Mouse (Mus musculus) forebrain, embryonic 14.5 days (tissue): ENCODE measurements around the gene Zrsr1. TPM values are rescaled to one million over a fixed set of nuclear protein-coding genes. Genes with fewer than 3 reads are reported as not detected.
A peak's percentile ranks its signal among the peaks of the same experiment; 100 is the strongest.

Experiments
- ATAC-seq: fragments of 200-750 bp; cut with Nextera tagmentation; 2 replicates; pipeline ENCODE4 v1.8.0; 2017; ENCODE audit warnings: mild to moderate bottlenecking, moderate library complexity
- DNase-seq: peaks from one replicate; pipeline ENCODE4 v3.0.0-alpha.2; 2015; ENCODE audit warnings: low spot score
- H3K27ac ChIP-seq: fragments of 300-500 bp; sonication (generic); 2 replicates; pipeline ENCODE4 v1.5.1; 2014; ENCODE audit warnings: low read depth, mild to moderate bottlenecking, control low read depth, low read length, moderate library complexity
- H3K27me3 ChIP-seq: fragments of 300-500 bp; sonication (generic); replicated peaks from 2 replicates; pipeline ENCODE4 v1.6.1; 2014; ENCODE audit warnings: low read length, control low read depth, mixed read lengths; ENCODE audit not compliant: control insufficient read depth, insufficient read depth
- H3K36me3 ChIP-seq: fragments of 300-500 bp; sonication (generic); 2 replicates; pipeline ENCODE4 v1.6.1; 2014; ENCODE audit warnings: low read length, control low read depth; ENCODE audit not compliant: control insufficient read depth, insufficient read depth
- H3K4me1 ChIP-seq: fragments of 300-500 bp; sonication (generic); 2 replicates; pipeline ENCODE4 v1.6.1; 2014; ENCODE audit warnings: antibody characterized with exemption, low read length, control low read depth; ENCODE audit not compliant: control insufficient read depth, insufficient read depth
- H3K4me2 ChIP-seq: fragments of 300-500 bp; sonication (generic); 2 replicates; pipeline ENCODE4 v1.6.1; 2014; ENCODE audit warnings: mild to moderate bottlenecking, control low read depth, low read length
- H3K4me3 ChIP-seq: fragments of 300-500 bp; sonication (generic); 2 replicates; pipeline ENCODE4 v1.5.1; 2014; ENCODE audit warnings: low read depth, low read length, control low read depth
- H3K9ac ChIP-seq: fragments of 300-500 bp; sonication (generic); 2 replicates; pipeline ENCODE4 v1.6.1; 2014; ENCODE audit warnings: mild to moderate bottlenecking, low read length, control low read depth, moderate library complexity
- H3K9me3 ChIP-seq: fragments of 300-500 bp; sonication (generic); replicated peaks from 2 replicates; pipeline ENCODE4 v1.6.1; 2016; ENCODE audit warnings: low read length, control low read depth, mixed read lengths; ENCODE audit not compliant: control insufficient read depth
- WGBS: fragments of 180-500 bp; shearing (Covaris S2); extraction: QIAGEN DNeasy Blood & Tissue Kit; methylation state at CpG from one replicate; pipeline ENCODE4 v1.1.7; 2014; 5-methylcytosine and 5-hydroxymethylcytosine counted together
- polyA plus RNA-seq: library from polyadenylated mRNA; unstranded; fragments of >200 nt; fragmentation: Nextera tagmentation; extraction: Ambion mirVana; gene quantifications from 2 replicates; pipeline ENCODE4 v1.2.1, GENCODE M21; 2014

Gene Zrsr1
- polyA plus RNA-seq, 1 experiment from 2014 or later = 4.7 TPM

DNA sequence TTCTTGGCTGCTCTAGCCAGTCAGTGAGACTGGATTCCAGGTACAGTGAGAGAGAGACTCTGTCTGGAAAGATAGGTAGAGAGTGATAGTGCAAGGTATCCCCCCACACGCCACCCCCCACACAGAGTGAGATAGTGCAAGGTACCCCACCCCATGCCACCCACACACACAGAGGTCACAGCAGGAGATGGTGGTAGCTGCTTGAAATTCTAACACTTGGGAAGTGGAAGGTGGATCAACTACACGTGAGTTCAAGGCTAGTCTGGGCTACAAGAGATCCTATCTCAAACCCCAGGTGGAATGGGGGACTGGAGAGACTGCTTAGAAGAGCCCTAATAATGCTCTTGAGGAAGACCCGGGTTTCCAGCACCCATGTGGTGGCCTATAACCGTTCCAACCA, 9.2 kb downstream of the Zrsr1 start:
- DNase-seq (no peak), ATAC-seq (no peak)
- Histone ChIP-seq H3K4me2 (peak overlapping the region; percentile 79), H3K4me1 (peaks cover 14% of the 10 kb centered on the region), H3K27me3 (no peaks in the 10 kb centered on the region), H3K4me3 (peak overlapping the region; percentile 57), H3K9ac (peak overlapping the region; percentile 71; the same call in 1 of the 2 replicates), H3K9me3 (no peaks in the 10 kb centered on the region), H3K27ac (no peak overlapping the region), H3K36me3 (peaks cover 16% of the 10 kb centered on the region)
- 55% methylated on average over 4 of the region's 4 CpGs for WGBS

- WGBS = 6% methylated on average over 12 of the region's 12 CpGs
- Histone ChIP-seq H3K9me3 (no peaks in the 10 kb centered on the region), H3K27ac (peak overlapping the region; percentile 93), H3K4me1 (peaks cover 14% of the 10 kb centered on the region), H3K4me3 (peak overlapping the region; percentile 57), H3K9ac (peak overlapping the region; percentile 71), H3K27me3 (no peaks in the 10 kb centered on the region), H3K4me2 (peak overlapping the region; percentile 79), H3K36me3 (peaks cover 16% of the 10 kb centered on the region)
- DNase-seq (no peak), ATAC-seq (peak; percentile 28)
These were observed 9.7 kb downstream of the Zrsr1 start for GRCm38 (mm10) chr11:22981543-22981950.

GRCm38 (mm10) chr11:22981984-22982757, 10.4 kb downstream of the Zrsr1 start, which contains the start of the genes Gm28048 and Commd1:
Gene Gm28048, minus strand, starts transcription at chr11:22982090.
Gene Commd1, minus strand, starts transcription at chr11:22982382.
- H3K36me3 ChIP-seq = peaks cover 12% of the 10 kb centered on the region
- WGBS = 2% methylated on average over 42 of the region's 42 CpGs
- peak; percentile 92 for ATAC-seq
- H3K27ac ChIP-seq = peak within 1 kb of the TSS; percentile 93
- DNase-seq = peak; percentile 96
- H3K4me3 ChIP-seq = peak within 1 kb of the TSS; percentile 57
- no peaks in the 10 kb centered on the region for H3K9me3 ChIP-seq
- H3K4me1 ChIP-seq = peaks cover 9% of the 10 kb centered on the region
- peak within 1 kb of the TSS; percentile 79 for H3K4me2 ChIP-seq
- no peaks in the 10 kb centered on the region for H3K27me3 ChIP-seq
- peak within 1 kb of the TSS; percentile 71 for H3K9ac ChIP-seq

DNA sequence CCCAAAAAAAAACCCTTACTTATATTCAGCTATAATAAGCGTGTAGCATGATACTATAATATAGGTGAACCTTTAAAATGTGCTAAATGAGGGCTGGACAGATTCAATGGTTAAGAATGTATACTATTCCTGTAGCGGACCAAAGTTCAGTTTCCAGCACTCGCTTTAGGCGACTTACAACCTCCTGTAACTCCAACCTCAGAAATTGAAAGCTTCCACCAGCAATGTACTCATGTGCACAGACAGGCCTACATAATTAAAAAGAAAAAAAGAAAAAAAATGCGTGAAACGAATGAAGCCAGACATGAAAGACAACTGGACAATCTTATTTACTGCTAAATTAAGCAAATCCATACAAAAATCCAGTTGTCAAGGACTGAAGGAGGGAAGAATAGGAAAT, 11.0 kb downstream of the Zrsr1 start:
- Histone ChIP-seq H3K36me3 (peaks cover 11% of the 10 kb centered on the region), H3K4me1 (peaks cover 9% of the 10 kb centered on the region), H3K9me3 (no peaks in the 10 kb centered on the region), H3K4me3 (no peak overlapping the region; the same call in 1 of the 2 replicates), H3K4me2 (peak overlapping the region; percentile 79), H3K27ac (no peak overlapping the region), H3K27me3 (no peaks in the 10 kb centered on the region), H3K9ac (no peak overlapping the region)
- DNase-seq (no peak), ATAC-seq (no peak)
- WGBS = 72% methylated on average over 6 of the region's 6 CpGs

DNA sequence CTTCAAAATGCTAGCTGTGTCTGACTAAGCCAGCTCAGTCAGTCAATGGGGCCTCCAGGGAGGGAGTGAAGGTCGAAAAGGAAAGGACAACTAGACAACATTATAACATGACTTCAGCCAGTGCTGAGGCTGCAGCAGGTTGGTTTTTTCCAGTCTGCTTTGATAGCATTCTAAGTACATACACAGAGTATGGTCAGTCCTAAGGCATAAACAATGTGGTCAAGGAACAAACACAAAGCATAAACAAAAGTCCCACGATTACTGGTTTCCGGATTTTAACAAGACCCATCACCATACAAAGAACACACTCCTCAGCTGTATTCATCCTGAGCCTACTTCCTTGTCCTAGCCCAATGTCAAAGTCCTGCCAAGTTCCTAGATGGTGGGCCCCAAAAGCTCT, 13.7 kb downstream of the Zrsr1 start:
- Histone ChIP-seq H3K4me2 (no peak overlapping the region), H3K27me3 (no peaks in the 10 kb centered on the region), H3K36me3 (no peaks in the 10 kb centered on the region), H3K4me3 (no peak overlapping the region), H3K9ac (no peak overlapping the region), H3K27ac (no peak overlapping the region), H3K4me1 (peaks cover 6% of the 10 kb centered on the region), H3K9me3 (no peaks in the 10 kb centered on the region)
- DNase-seq (no peak), ATAC-seq (no peak)
- WGBS = 81% methylated on average over 3 of the region's 3 CpGs

DNA sequence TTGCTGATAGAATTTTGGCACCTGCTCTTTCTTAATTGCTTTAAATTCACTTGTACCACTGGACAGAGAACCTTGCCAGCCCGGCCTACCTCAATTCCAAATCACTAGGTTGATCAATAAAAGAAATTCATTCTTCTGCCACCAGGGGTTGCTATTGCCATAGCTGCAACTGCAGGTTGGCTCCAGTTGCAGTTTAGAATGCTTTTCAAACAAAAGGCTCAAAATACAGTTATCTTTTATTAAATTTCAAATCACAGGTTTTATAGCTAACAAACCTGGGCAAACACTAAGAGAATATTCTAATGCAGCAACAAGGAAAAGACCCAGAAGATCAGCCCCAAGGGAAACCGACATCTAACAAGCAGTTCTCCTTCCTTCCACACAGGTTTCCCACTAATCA, 15.6 kb downstream of the Zrsr1 start:
- ATAC-seq (no peak), DNase-seq (peak; percentile 86)
- Histone ChIP-seq H3K9me3 (no peaks in the 10 kb centered on the region), H3K4me3 (no peak overlapping the region), H3K36me3 (no peaks in the 10 kb centered on the region), H3K4me2 (no peak overlapping the region), H3K27ac (no peak overlapping the region), H3K9ac (no peak overlapping the region), H3K4me1 (peaks cover 10% of the 10 kb centered on the region), H3K27me3 (no peaks in the 10 kb centered on the region)
- 54% methylated on average over 2 of the region's 2 CpGs for WGBS

GRCm38 (mm10) chr11:22989786-22990185, 18.0 kb downstream of the Zrsr1 start:
- H3K27me3 ChIP-seq = no peaks in the 10 kb centered on the region
- DNase-seq = no peak

GRCm38 (mm10) chr11:22990393-22991126, 18.8 kb downstream of the Zrsr1 start, which contains the start of gene Cct4:
Gene Cct4, plus strand, starts transcription at chr11:22990519.
- ATAC-seq (peak; percentile 99), DNase-seq (peak; percentile 95)
- Histone ChIP-seq H3K27ac (peak within 1 kb of the TSS; percentile 93), H3K4me1 (peaks cover 11% of the 10 kb centered on the region), H3K9me3 (no peaks in the 10 kb centered on the region), H3K4me2 (peak within 1 kb of the TSS; percentile 98), H3K9ac (peak within 1 kb of the TSS; percentile 94), H3K36me3 (peaks cover 21% of the 10 kb centered on the region), H3K27me3 (no peaks in the 10 kb centered on the region), H3K4me3 (peak within 1 kb of the TSS; percentile 83)
- under 1% methylated on average over 66 of the region's 66 CpGs for WGBS

More at GRCm38 (mm10) chr11:22989786-22990185, 18.0 kb downstream of the Zrsr1 start:
- H3K4me1 ChIP-seq = peaks cover 11% of the 10 kb centered on the region
- H3K4me2 ChIP-seq = peak overlapping the region; percentile 98
- WGBS = 63% methylated on average over 1 of the region's 1 CpGs
- peak overlapping the region; percentile 93 for H3K27ac ChIP-seq
- H3K9me3 ChIP-seq = no peaks in the 10 kb centered on the region
- peaks cover 14% of the 10 kb centered on the region for H3K36me3 ChIP-seq
- peak overlapping the region; percentile 83 for H3K4me3 ChIP-seq
- H3K9ac ChIP-seq = peak overlapping the region; percentile 94
- ATAC-seq = peak; percentile 6; the same call in 1 of the 2 replicates
